Mouse (Mus musculus) frontal cortex, adult 2 months (tissue): Measurements from ENCODE around the gene Atp8b2. TPM values are rescaled to one million over a fixed set of nuclear protein-coding genes. Genes with fewer than 3 reads are reported as not detected.

ENCODE experiments used
- DNase-seq, 2 experiments: peaks; one replicate each; pipeline ENCODE4 v3.0.0; 2022; ENCODE audit warnings: low spot score in 1 of 2; ENCODE audit errors: extremely low spot score in 1 of 2
- polyA plus RNA-seq: library from polyadenylated mRNA; depleted of rRNA; stranded (reverse); fragments of >200 nt; gene quantifications from 2 replicates; pipeline ENCODE4 v1.2.3, GENCODE M21; 2012; rRNA removed

The Atp8b2 gene
- polyA plus RNA-seq, 1 experiment: 104 TPM

GRCm38 (mm10) chr3:89909703-89910542 lies 53.4 kb downstream of the Atp8b2 start:
- no peak for DNase-seq

- no peak for DNase-seq
Measured at GRCm38 (mm10) chr3:89908836-89909235, 54.5 kb downstream of the Atp8b2 start.

- no peak for DNase-seq
Measured at GRCm38 (mm10) chr3:89907846-89908245, 55.5 kb downstream of the Atp8b2 start.

GRCm38 (mm10) chr3:89899511-89899908 lies 63.8 kb downstream of the Atp8b2 start:
- no peak for DNase-seq

GRCm38 (mm10) chr3:89898870-89899510 lies 64.3 kb downstream of the Atp8b2 start:
- DNase-seq: no peak

- DNase-seq: no peak
Measured at GRCm38 (mm10) chr3:89898011-89898410, 65.3 kb downstream of the Atp8b2 start.

GRCm38 (mm10) chr3:89897204-89897796 lies 66.0 kb downstream of the Atp8b2 start:
- no peak for DNase-seq

- no peak for DNase-seq
Measured at GRCm38 (mm10) chr3:89896571-89896970, 66.7 kb downstream of the Atp8b2 start.

- no peak for DNase-seq
Measured at GRCm38 (mm10) chr3:89892517-89893106, 70.7 kb downstream of the Atp8b2 start.

GRCm38 (mm10) chr3:89891696-89892095 lies 71.6 kb downstream of the Atp8b2 start:
- DNase-seq: no peak

GRCm38 (mm10) chr3:89889841-89890430 lies 73.4 kb downstream of the Atp8b2 start:
- no peak for DNase-seq

Other genes with a start within 250 kb of the Atp8b2 start
- gene Adar, start 248.5 kb downstream of the Atp8b2 start, polyA plus RNA-seq: 99.0 and 108 TPM in 2 replicates
- 24.8 and 26.7 TPM in 2 replicates for gene Chrnb2, start 198.9 kb downstream of the Atp8b2 start, polyA plus RNA-seq
- gene Ube2q1, start 189.9 kb downstream of the Atp8b2 start, polyA plus RNA-seq: 56.9 and 58.0 TPM in 2 replicates
- gene She, start 132.1 kb downstream of the Atp8b2 start, polyA plus RNA-seq: 2.0 and 2.4 TPM in 2 replicates
- gene Il6ra, start 50.3 kb downstream of the Atp8b2 start, polyA plus RNA-seq: 1.7 and 2.3 TPM in 2 replicates
- gene Hax1, start 35.3 kb upstream of the Atp8b2 start, polyA plus RNA-seq: 88.0 and 96.1 TPM in 2 replicates
- gene 4933434E20Rik, start 88.1 kb upstream of the Atp8b2 start, polyA plus RNA-seq: 93.9 and 94.1 TPM in 2 replicates
- gene Ubap2l, start 89.1 kb upstream of the Atp8b2 start, polyA plus RNA-seq: 106 and 121 TPM in 2 replicates
- gene Tpm3, start 109.1 kb upstream of the Atp8b2 start, polyA plus RNA-seq: 166 and 178 TPM in 2 replicates
- gene Nup210l, start 140.6 kb upstream of the Atp8b2 start, polyA plus RNA-seq: 0.40 and 0.42 TPM in 2 replicates